Comparison of ENCODE assay signal across 16 mouse cellular contexts in the genomic region with DNA sequence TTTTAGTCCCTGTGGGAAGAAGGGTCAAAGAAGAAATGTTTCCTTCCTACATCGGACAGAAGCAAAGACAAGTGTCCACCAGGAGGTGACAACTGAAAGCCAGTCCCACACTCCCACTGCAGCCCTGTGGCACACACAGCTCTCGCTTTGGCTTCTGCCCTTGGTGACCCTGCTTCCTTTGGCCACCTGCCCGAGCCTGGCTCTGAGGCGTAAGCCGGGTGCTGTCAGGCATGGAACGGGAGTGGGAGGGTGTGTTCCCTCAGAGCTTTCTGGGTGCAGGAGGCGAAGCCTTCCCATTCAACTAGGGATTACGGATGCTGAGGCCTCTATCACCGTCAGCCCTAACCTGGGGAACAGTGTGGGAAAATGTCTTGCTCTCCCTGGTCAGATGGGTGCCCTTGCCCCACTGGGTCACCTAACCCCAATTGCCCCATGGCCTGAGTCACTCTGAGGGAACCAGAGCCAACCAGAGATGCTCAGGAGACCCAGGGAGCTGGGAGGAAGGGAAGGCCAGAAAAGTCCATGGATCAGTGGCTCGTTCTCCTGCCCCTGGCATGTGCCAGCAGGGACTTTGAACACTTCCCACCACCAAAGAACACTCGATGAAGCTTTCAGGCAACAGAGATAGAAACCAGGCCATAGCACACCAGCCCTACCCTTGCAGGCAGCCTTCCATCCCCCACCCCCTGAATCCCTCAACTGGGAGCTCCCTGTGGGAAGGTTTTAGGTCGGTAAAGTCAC. TPM values are rescaled to one million over a fixed set of nuclear protein-coding genes. Genes with fewer than 3 reads are reported as not detected.
DNase-seq lines count a peak whose midpoint lies in the region; ATAC-seq lines count a peak whose summit lies in the region.
"Had no signal": no experiment of that assay in that cellular context is flagged by ENCODE, and none has a peak within 500 bp of the region (broad histone marks: within the 10 kb centered on the region; RNA-seq: fewer than 3 reads in every experiment).

No protein-coding gene starts in this region.

- H3K4me2 ChIP-seq in forebrain, embryonic 13.5 days, result no peak overlapping the region
- H3K4me2 ChIP-seq: embryonic facial prominence, embryonic 13.5 days; heart, embryonic 15.5 days had no signal

- WGBS in forebrain, embryonic 13.5 days, result 73% methylated on average over 12 of the region's 12 CpGs

- no peak overlapping the region for H3K27ac ChIP-seq in forebrain, embryonic 13.5 days
- H3K27ac ChIP-seq: embryonic facial prominence, embryonic 13.5 days; heart, embryonic 15.5 days had no signal

- H3K36me3 ChIP-seq in forebrain, embryonic 13.5 days (ENCODE audit: poor library complexity, severe bottlenecking), result no peaks in the 10 kb centered on the region
- H3K36me3 ChIP-seq: embryonic facial prominence, embryonic 13.5 days; heart, embryonic 15.5 days had no signal

- peaks cover 14% of the 10 kb centered on the region for H3K27me3 ChIP-seq in forebrain, embryonic 13.5 days

- no peak for ATAC-seq in forebrain, embryonic 13.5 days
- ATAC-seq: forebrain, postnatal 0 days had no signal

- no peak overlapping the region for H3K4me3 ChIP-seq in forebrain, embryonic 13.5 days
- H3K4me3 ChIP-seq: embryonic facial prominence, embryonic 13.5 days; heart, embryonic 15.5 days; megakaryocyte, embryonic 14.5 days had no signal

- peaks cover 13% of the 10 kb centered on the region; the same call in 1 of the 2 replicates for H3K4me1 ChIP-seq in forebrain, embryonic 13.5 days

- DNase-seq in cerebellum, postnatal 10 days, result peak; percentile 49 to 56
- DNase-seq in cerebellum, adult 8-10 months, result no peak
- DNase-seq in urinary bladder, adult 18-20 months (ENCODE audit: low spot score in 2 of 2), result peak; percentile 31 to 54
- DNase-seq in urinary bladder, postnatal 10 days (ENCODE audit: low spot score), result no peak
- DNase-seq in kidney, postnatal 25 days, result peak; percentile 90 to 94
- DNase-seq in right cerebral cortex, postnatal 4 days, result no peak
- DNase-seq in B cell, adult 2 months, result no peak
- DNase-seq: forebrain, postnatal 0 days; liver; right cerebral cortex, postnatal 25 days; thymus, postnatal 14 days had no signal

- no peak overlapping the region for H3K9ac ChIP-seq in forebrain, embryonic 13.5 days
- H3K9ac ChIP-seq: embryonic facial prominence, embryonic 13.5 days; forebrain, postnatal 0 days; heart, embryonic 15.5 days had no signal

- H3K9me3 ChIP-seq in forebrain, embryonic 13.5 days (replicated peaks), result no peaks in the 10 kb centered on the region
- H3K9me3 ChIP-seq: embryonic facial prominence, embryonic 13.5 days; heart, embryonic 15.5 days; megakaryocyte, embryonic 14.5 days had no signal

RNA-seq across cellular contexts. Expression of a gene that starts 3.0 kb away (rescaled TPM):
- not detected in 2 replicates for polyA plus RNA-seq in forebrain, embryonic 13.5 days (2015; fragmentation: Nextera tagmentation; extraction: Ambion mirVana)
- polyA plus RNA-seq: forebrain, postnatal 0 days had no signal

RNA-seq across cellular contexts. Expression of a gene that starts 12.6 kb away (rescaled TPM):
- 0.10 and 0.33 TPM in 2 replicates for polyA plus RNA-seq in forebrain, embryonic 13.5 days (2015; fragmentation: Nextera tagmentation; extraction: Ambion mirVana)

RNA-seq across cellular contexts. Expression of a gene that starts 26.6 kb away (rescaled TPM):
- not detected in 2 replicates for polyA plus RNA-seq in forebrain, embryonic 13.5 days (2015; fragmentation: Nextera tagmentation; extraction: Ambion mirVana)
- polyA plus RNA-seq: forebrain, postnatal 0 days had no signal

RNA-seq across cellular contexts. Expression of a gene that starts 34.8 kb away (rescaled TPM):
- not detected in 2 replicates for polyA plus RNA-seq in forebrain, embryonic 13.5 days (2015; fragmentation: Nextera tagmentation; extraction: Ambion mirVana)
- polyA plus RNA-seq: forebrain, postnatal 0 days; heart, embryonic 15.5 days had no signal

RNA-seq across cellular contexts. Expression of a gene that starts 58.0 kb away (rescaled TPM):
- 0.19 and 0.65 TPM in 2 replicates for polyA plus RNA-seq in forebrain, embryonic 13.5 days (2015; fragmentation: Nextera tagmentation; extraction: Ambion mirVana)
- polyA plus RNA-seq: large intestine, adult 2 months had no signal

Comparison
In these comparisons a context has a peak if more than half of its experiments do, and no peak if none do; other contexts are left out.
1. DNase-seq: peak in cerebellum, postnatal 10 days (2 of 2), urinary bladder, adult 18-20 months (2 of 2) and kidney, postnatal 25 days (2 of 2); none in cerebellum, adult 8-10 months (single experiment), urinary bladder, postnatal 10 days (single experiment), right cerebral cortex, postnatal 4 days (single experiment) and B cell, adult 2 months (0 of 2).